Mouse (Mus musculus) C2C12 (cell line): ENCODE results near the gene Chml.

Experiments
- CEBPB ChIP-seq: IDR thresholded peaks from one replicate; pipeline ENCODE4 v1.6.1; 2011; ENCODE audit warnings: low read depth, mild to moderate bottlenecking, control low read depth, moderate library complexity
- CTCF ChIP-seq: IDR thresholded peaks from one replicate; pipeline ENCODE4 v1.5.1; 2011; ENCODE audit not compliant: control insufficient read depth, insufficient read depth, insufficient read length
- MYOD1 ChIP-seq: IDR thresholded peaks from one replicate; pipeline ENCODE4 v1.6.1; 2011; ENCODE audit warnings: low read depth; ENCODE audit not compliant: control insufficient read depth, insufficient read length
- MYOG ChIP-seq: IDR thresholded peaks from one replicate; pipeline ENCODE4 v1.6.1; 2011; ENCODE audit not compliant: control insufficient read depth, insufficient read length; ENCODE audit errors: extremely low read depth
- USF1 ChIP-seq: IDR thresholded peaks from one replicate; pipeline ENCODE4 v1.6.1; 2011; ENCODE audit warnings: low read depth, mild to moderate bottlenecking, control low read depth, moderate library complexity

GRCm38 (mm10) chr1:175675116-175675515 is 17.6 kb downstream of the Chml start:
- TF ChIP-seq MYOD1 (no peak), CTCF (no peak), USF1 (no peak), CEBPB (no peak), MYOG (no peak)
